Comparison of ENCODE assay signal across 11 mouse cellular contexts in genomic region chr9:43238167-43238566, GRCm38 (mm10). TPM values are rescaled to one million over a fixed set of nuclear protein-coding genes. Genes with fewer than 3 reads are reported as not detected.
DNase-seq lines count a peak whose midpoint lies in the region; ATAC-seq lines count a peak whose summit lies in the region.
"Had no signal": no experiment of that assay in that cellular context is flagged by ENCODE, and none has a peak within 500 bp of the region (broad histone marks: within the 10 kb centered on the region; RNA-seq: fewer than 3 reads in every experiment).

No protein-coding gene starts in this region.

- no peak for ATAC-seq in heart, embryonic 13.5 days (ENCODE audit: extremely low read depth, insufficient number of reproducible peaks, low FRiP score, low TSS enrichment)
- no peak for ATAC-seq in neural tube, embryonic 11.5 days (ENCODE audit: insufficient read depth, low FRiP score, low TSS enrichment)
- ATAC-seq in limb, embryonic 11.5 days (ENCODE audit: insufficient number of reproducible peaks, low FRiP score, low TSS enrichment, low read depth): no peak
- no peak for ATAC-seq in stomach, embryonic 16.5 days (ENCODE audit: insufficient read depth, low FRiP score)

- H3K27ac ChIP-seq in heart, embryonic 13.5 days (replicated peaks): no peak overlapping the region
- H3K27ac ChIP-seq in neural tube, embryonic 11.5 days (ENCODE audit: low read depth, low read length): no peak overlapping the region
- no peak overlapping the region for H3K27ac ChIP-seq in limb, embryonic 11.5 days (replicated peaks; ENCODE audit: low read depth, low read length)
- H3K27ac ChIP-seq in stomach, embryonic 16.5 days (ENCODE audit: low read length): peak overlapping the region; percentile 90; the same call in 1 of the 2 replicates

- intact Hi-C loops in heart, postnatal 25 days (cut with DNase I): no loop called here

- peak overlapping the region; percentile 75 for H3K4me2 ChIP-seq in heart, embryonic 13.5 days
- peak overlapping the region; percentile 61 for H3K4me2 ChIP-seq in neural tube, embryonic 11.5 days (ENCODE audit: low read depth)
- peak overlapping the region; percentile 82 for H3K4me2 ChIP-seq in limb, embryonic 11.5 days (ENCODE audit: low read depth, severe bottlenecking)
- peak overlapping the region; percentile 63 for H3K4me2 ChIP-seq in stomach, embryonic 16.5 days (ENCODE audit: low read depth, low read length)

- WGBS in heart, embryonic 13.5 days: 49% methylated on average over 2 of the region's 2 CpGs
- WGBS in neural tube, embryonic 11.5 days: 30% methylated on average over 2 of the region's 2 CpGs
- 31% methylated on average over 2 of the region's 2 CpGs for WGBS in limb, embryonic 11.5 days
- WGBS in stomach, embryonic 16.5 days: 22% methylated on average over 2 of the region's 2 CpGs

- no peak for DNase-seq in heart, postnatal 25 days (ENCODE audit: low spot score)
- no peak for DNase-seq in neural tube, embryonic 11.5 days (ENCODE audit: low spot score)
- DNase-seq in neural tube, embryonic 10.5 days (ENCODE audit: extremely low spot score, low spot score): no peak
- no peak for DNase-seq in limb, embryonic 11.5 days (ENCODE audit: low spot score)
- no peak for DNase-seq in thymus, postnatal 0 days (ENCODE audit: low spot score)
- no peak for DNase-seq in right cerebral cortex, postnatal 14 days
- DNase-seq: layer of hippocampus, postnatal 36 days; right cerebral cortex, postnatal 25 days had no signal

- no peaks in the 10 kb centered on the region for H3K9me3 ChIP-seq in heart, embryonic 13.5 days
- no peaks in the 10 kb centered on the region for H3K9me3 ChIP-seq in neural tube, embryonic 11.5 days (ENCODE audit: control insufficient read depth, low read length)
- H3K9me3 ChIP-seq in limb, embryonic 11.5 days (ENCODE audit: control insufficient read depth, low read length): no peaks in the 10 kb centered on the region
- no peaks in the 10 kb centered on the region for H3K9me3 ChIP-seq in stomach, embryonic 16.5 days (replicated peaks; ENCODE audit: control insufficient read depth, low read length)

- H3K9ac ChIP-seq in heart, embryonic 13.5 days: peak overlapping the region; percentile 93
- H3K9ac ChIP-seq in neural tube, embryonic 11.5 days (ENCODE audit: low read length): no peak overlapping the region
- peak overlapping the region; percentile 87 for H3K9ac ChIP-seq in limb, embryonic 11.5 days (ENCODE audit: low read length)
- H3K9ac ChIP-seq in stomach, embryonic 16.5 days (ENCODE audit: low read length): peak overlapping the region; percentile 90

- peaks cover 4% of the 10 kb centered on the region; the same call in 1 of the 2 replicates for H3K36me3 ChIP-seq in heart, embryonic 13.5 days
- H3K36me3 ChIP-seq in neural tube, embryonic 11.5 days (ENCODE audit: control insufficient read depth, insufficient read depth, low read length): no peaks in the 10 kb centered on the region
- peaks cover 8% of the 10 kb centered on the region; the same call in 1 of the 2 replicates for H3K36me3 ChIP-seq in limb, embryonic 11.5 days (ENCODE audit: control insufficient read depth, insufficient read depth, low read length)
- no peaks in the 10 kb centered on the region for H3K36me3 ChIP-seq in stomach, embryonic 16.5 days (ENCODE audit: control insufficient read depth, insufficient read depth, low read length)

- peaks cover 65% of the 10 kb centered on the region for H3K4me1 ChIP-seq in heart, embryonic 13.5 days
- H3K4me1 ChIP-seq in neural tube, embryonic 11.5 days (ENCODE audit: control insufficient read depth, insufficient read depth, low read length): peaks cover 11% of the 10 kb centered on the region
- peaks cover 32% of the 10 kb centered on the region for H3K4me1 ChIP-seq in limb, embryonic 11.5 days (ENCODE audit: control insufficient read depth, insufficient read depth, low read length)
- peaks cover 45% of the 10 kb centered on the region for H3K4me1 ChIP-seq in stomach, embryonic 16.5 days (ENCODE audit: control insufficient read depth, insufficient read depth, low read length)

- no peaks in the 10 kb centered on the region for H3K27me3 ChIP-seq in heart, embryonic 13.5 days (replicated peaks)
- peaks cover 9% of the 10 kb centered on the region for H3K27me3 ChIP-seq in neural tube, embryonic 11.5 days (ENCODE audit: control insufficient read depth, insufficient read depth, low read length)
- no peaks in the 10 kb centered on the region for H3K27me3 ChIP-seq in limb, embryonic 11.5 days (ENCODE audit: control insufficient read depth, insufficient read depth, low read length)
- H3K27me3 ChIP-seq in stomach, embryonic 16.5 days (ENCODE audit: control insufficient read depth, insufficient read depth, low read length): no peaks in the 10 kb centered on the region

- H3K4me3 ChIP-seq in heart, embryonic 13.5 days: peak overlapping the region; percentile 92
- H3K4me3 ChIP-seq in neural tube, embryonic 11.5 days (ENCODE audit: low read depth, low read length): peak overlapping the region; percentile 61
- peak overlapping the region; percentile 95 for H3K4me3 ChIP-seq in limb, embryonic 11.5 days (ENCODE audit: low read depth, low read length)
- H3K4me3 ChIP-seq in stomach, embryonic 16.5 days (replicated peaks; ENCODE audit: low read length): peak overlapping the region; percentile 79

RNA-seq across cellular contexts. Expression of gene Oaf, which starts 1.5 kb away (rescaled TPM):
- 28.0 and 29.7 TPM in 2 replicates for polyA plus RNA-seq in heart, embryonic 13.5 days (2015; fragmentation: Nextera tagmentation; extraction: Ambion mirVana)
- 10 to 100 TPM in 1 of 2 experiments, 1 to 10 TPM in 1; 9.4 to 14.8 TPM for total RNA-seq in heart, postnatal 25 days (2021)
- 67.3 and 67.9 TPM in 2 replicates for polyA plus RNA-seq in neural tube, embryonic 11.5 days (2014; fragmentation: Nextera tagmentation; extraction: Ambion mirVana)
- polyA plus RNA-seq in limb, embryonic 11.5 days (2014; fragmentation: Nextera tagmentation; extraction: Ambion mirVana): 96.4 and 108 TPM in 2 replicates
- polyA plus RNA-seq in stomach, embryonic 16.5 days (2015; fragmentation: Nextera tagmentation; extraction: Ambion mirVana): 31.4 and 36.2 TPM in 2 replicates
- polyA plus RNA-seq in thymus, postnatal 0 days (2015; fragmentation: Nextera tagmentation; extraction: Ambion mirVana): 11.7 and 12.6 TPM in 2 replicates
- total RNA-seq: CH12.LX had no signal

RNA-seq across cellular contexts. Expression of gene Pou2f3, which starts 28.0 kb away (rescaled TPM):
- polyA plus RNA-seq in heart, embryonic 13.5 days (2015; fragmentation: Nextera tagmentation; extraction: Ambion mirVana): not detected in 2 replicates
- total RNA-seq in heart, postnatal 25 days (2021): under 1 TPM in 1 of 2 experiments, not detected in 1; 0.11 TPM
- not detected in 2 replicates for polyA plus RNA-seq in neural tube, embryonic 11.5 days (2014; fragmentation: Nextera tagmentation; extraction: Ambion mirVana)
- not detected in 2 replicates for polyA plus RNA-seq in limb, embryonic 11.5 days (2014; fragmentation: Nextera tagmentation; extraction: Ambion mirVana)
- polyA plus RNA-seq in stomach, embryonic 16.5 days (2015; fragmentation: Nextera tagmentation; extraction: Ambion mirVana): 0.97 and 0.98 TPM in 2 replicates
- 1.9 and 2.4 TPM in 2 replicates for polyA plus RNA-seq in thymus, postnatal 0 days (2015; fragmentation: Nextera tagmentation; extraction: Ambion mirVana)
